Mouse (Mus musculus) heart, postnatal 0 days (tissue): ENCODE data around the gene Vwce. TPM values are rescaled to one million over a fixed set of nuclear protein-coding genes. Genes with fewer than 3 reads are reported as not detected.

ENCODE experiments used
- ATAC-seq: fragments of 200-750 bp; cut with Nextera tagmentation; 2 replicates; pipeline ENCODE4 v1.8.0; 2017; ENCODE audit warnings: low read depth, moderate number of reproducible peaks, moderate library complexity; ENCODE audit not compliant: insufficient read depth
- DNase-seq: peaks from one replicate; pipeline ENCODE4 v3.0.0-alpha.2; 2016; ENCODE audit warnings: low spot score
- H3K27ac ChIP-seq: fragments of 300-500 bp; sonication (generic); 2 replicates; pipeline ENCODE4 v1.5.1; 2014; ENCODE audit warnings: low read depth, mild to moderate bottlenecking
- H3K27me3 ChIP-seq: fragments of 300-500 bp; sonication (generic); 2 replicates; pipeline ENCODE4 v1.6.1; 2014; ENCODE audit warnings: low read length, mixed read lengths; ENCODE audit not compliant: control insufficient read depth, insufficient read depth
- H3K36me3 ChIP-seq: fragments of 300-500 bp; sonication (generic); replicated peaks from 2 replicates; pipeline ENCODE4 v1.6.1; 2014; ENCODE audit warnings: low read length, mixed read lengths; ENCODE audit not compliant: control insufficient read depth, insufficient read depth
- H3K4me1 ChIP-seq: fragments of 300-500 bp; sonication (generic); 2 replicates; pipeline ENCODE4 v1.6.1; 2014; ENCODE audit warnings: antibody characterized with exemption; ENCODE audit not compliant: control insufficient read depth, insufficient read depth
- H3K4me2 ChIP-seq: fragments of 300-500 bp; sonication (generic); 2 replicates; pipeline ENCODE4 v1.6.1; 2014; ENCODE audit warnings: low read depth, mild to moderate bottlenecking, low read length, moderate library complexity
- H3K4me3 ChIP-seq: fragments of 300-500 bp; sonication (generic); 2 replicates; pipeline ENCODE4 v1.5.1; 2014; ENCODE audit warnings: low read depth, low read length
- H3K9ac ChIP-seq: fragments of 300-500 bp; sonication (generic); replicated peaks from 2 replicates; pipeline ENCODE4 v1.6.1; 2014; ENCODE audit warnings: low read depth, low read length, mixed read lengths
- H3K9me3 ChIP-seq: fragments of 300-500 bp; sonication (generic); replicated peaks from 2 replicates; pipeline ENCODE4 v1.6.1; 2016; ENCODE audit warnings: low read length; ENCODE audit not compliant: control insufficient read depth
- CTCF ChIP-seq: IDR thresholded peaks from 2 replicates; pipeline ENCODE4 v1.5.1; 2016; ENCODE audit warnings: antibody characterized with exemption, control low read depth, low read depth
- EP300 ChIP-seq: IDR thresholded peaks from 2 replicates; pipeline ENCODE4 v1.6.1; 2016; ENCODE audit warnings: antibody characterized with exemption, low read depth
- WGBS: fragments of 180-500 bp; shearing (Covaris S2); extraction: QIAGEN DNeasy Blood & Tissue Kit; methylation state at CpG from one replicate; pipeline ENCODE4 v1.1.7; 2014; 5-methylcytosine and 5-hydroxymethylcytosine counted together
- polyA plus RNA-seq: library from polyadenylated mRNA; unstranded; fragments of >200 nt; fragmentation: Nextera tagmentation; extraction: Ambion mirVana; gene quantifications from 2 replicates; pipeline ENCODE4 v1.2.1, GENCODE M21; 2015
- total RNA-seq: library from RNA; depleted of rRNA; stranded (reverse); fragments of >200 nt; gene quantifications from 2 replicates; pipeline ENCODE4 v1.2.3, GENCODE M21; 2014; ENCODE audit warnings: low replicate concordance

The Vwce gene
- total and polyA plus RNA-seq, 2 experiments from 2014 or later, result 0.19 to 0.23 TPM

DNA sequence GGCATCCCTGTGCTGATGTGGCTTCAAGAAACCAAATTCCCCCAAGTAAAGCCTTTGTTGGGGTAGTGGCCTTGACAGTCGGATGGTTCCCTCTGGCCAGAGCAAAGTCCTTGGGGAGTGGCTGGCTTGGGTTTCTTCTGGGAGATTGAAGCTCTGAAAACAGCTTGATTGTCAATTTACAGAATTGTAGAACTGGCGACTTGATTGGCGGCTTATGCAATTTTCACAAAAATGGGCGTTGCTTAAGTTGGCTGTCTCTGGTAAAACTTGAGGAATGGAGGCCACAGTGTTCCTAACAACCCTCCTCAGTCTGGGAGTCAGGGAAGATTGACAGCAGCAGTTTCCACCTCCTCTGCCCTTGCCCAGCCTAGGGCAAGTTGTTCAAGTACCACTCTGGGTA, 58.3 kb downstream of the Vwce start:
- H3K4me3 ChIP-seq, result no peak overlapping the region
- DNase-seq (no peak), ATAC-seq (no peak)
- TF ChIP-seq EP300 (no peak), CTCF (no peak)
- no peak overlapping the region for H3K4me2 ChIP-seq
- H3K27me3 ChIP-seq, result no peaks in the 10 kb centered on the region
- no peak overlapping the region for H3K27ac ChIP-seq
- no peak overlapping the region for H3K9ac ChIP-seq
- peaks cover 46% of the 10 kb centered on the region for H3K4me1 ChIP-seq
- 92% methylated on average over 4 of the region's 4 CpGs for WGBS
- no peaks in the 10 kb centered on the region; the same call in 1 of the 2 replicates for H3K36me3 ChIP-seq
- no peaks in the 10 kb centered on the region for H3K9me3 ChIP-seq

DNA sequence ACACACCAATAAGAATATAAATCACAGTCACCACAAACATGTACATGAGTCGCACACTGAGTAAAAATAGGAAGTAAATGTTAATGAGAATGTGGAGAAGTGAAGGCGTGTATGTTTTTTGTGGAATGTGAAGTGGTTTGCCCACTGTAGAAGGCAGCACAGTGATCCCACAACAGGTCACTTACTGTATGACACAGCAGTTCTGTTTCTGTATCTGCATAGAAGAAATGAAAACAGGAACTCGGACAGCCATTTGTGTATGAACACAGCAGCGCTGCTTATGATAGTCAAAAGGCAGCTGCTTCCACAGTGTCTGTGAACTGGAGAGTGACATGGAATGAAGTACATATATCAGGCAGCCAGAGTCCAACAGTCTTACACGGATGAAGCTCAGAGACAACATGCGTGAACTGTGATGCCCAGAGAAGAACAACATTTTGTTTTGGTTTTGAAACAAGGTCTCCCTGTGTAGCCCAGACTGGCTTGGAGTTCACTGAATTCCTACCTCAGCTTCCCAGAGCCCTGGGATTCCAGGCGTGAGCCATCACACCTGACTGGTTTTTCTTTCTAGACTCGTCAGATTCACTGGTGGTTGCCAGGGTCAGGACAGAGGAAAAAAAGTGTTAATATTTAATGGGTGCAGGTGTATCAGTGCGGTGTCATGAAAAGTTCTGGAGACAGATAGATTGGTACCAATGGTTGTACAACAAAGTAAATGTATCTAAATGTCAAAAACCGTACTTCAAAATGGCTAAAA, 60.1 kb downstream of the Vwce start:
- H3K27me3 ChIP-seq, result no peaks in the 10 kb centered on the region
- WGBS, result 83% methylated on average over 10 of the region's 10 CpGs
- no peak for TF ChIP-seq CTCF
- no peak for TF ChIP-seq EP300
- no peak overlapping the region for H3K27ac ChIP-seq
- no peak for ATAC-seq
- no peaks in the 10 kb centered on the region; the same call in 1 of the 2 replicates for H3K36me3 ChIP-seq
- H3K4me1 ChIP-seq, result peaks cover 57% of the 10 kb centered on the region
- DNase-seq, result no peak
- H3K9ac ChIP-seq, result no peak overlapping the region
- no peak overlapping the region for H3K4me2 ChIP-seq
- H3K9me3 ChIP-seq, result no peaks in the 10 kb centered on the region
- no peak overlapping the region for H3K4me3 ChIP-seq

DNA sequence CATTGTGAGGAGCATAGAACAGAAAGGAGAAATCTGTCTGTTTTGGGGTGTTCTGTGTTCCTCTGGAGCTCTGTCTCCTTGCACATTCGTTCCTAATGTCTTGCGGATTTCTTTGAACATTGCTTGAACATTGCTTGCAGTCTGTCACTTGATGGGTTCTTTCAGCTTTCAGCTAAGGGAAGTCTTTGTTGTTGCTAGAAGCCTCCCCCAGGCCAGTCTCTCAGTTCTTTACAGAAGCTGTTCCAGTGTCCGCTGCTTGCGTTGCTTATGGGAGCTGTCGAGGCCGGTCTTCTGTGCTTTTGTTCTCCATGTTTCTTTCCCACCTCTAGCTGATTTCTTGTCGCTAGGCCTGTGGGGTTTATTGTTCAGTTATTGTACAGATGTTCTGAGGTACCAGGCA, 61.8 kb downstream of the Vwce start:
- no peak for TF ChIP-seq CTCF
- TF ChIP-seq EP300, result no peak
- Histone ChIP-seq H3K9ac (no peak overlapping the region; the same call in 1 of the 2 replicates), H3K4me1 (peaks cover 56% of the 10 kb centered on the region), H3K27ac (no peak overlapping the region), H3K4me2 (no peak overlapping the region), H3K4me3 (no peak overlapping the region), H3K36me3 (no peaks in the 10 kb centered on the region; the same call in 1 of the 2 replicates), H3K27me3 (no peaks in the 10 kb centered on the region), H3K9me3 (no peaks in the 10 kb centered on the region)
- 56% methylated on average over 7 of the region's 7 CpGs for WGBS
- no peak for ATAC-seq
- DNase-seq, result no peak

DNA sequence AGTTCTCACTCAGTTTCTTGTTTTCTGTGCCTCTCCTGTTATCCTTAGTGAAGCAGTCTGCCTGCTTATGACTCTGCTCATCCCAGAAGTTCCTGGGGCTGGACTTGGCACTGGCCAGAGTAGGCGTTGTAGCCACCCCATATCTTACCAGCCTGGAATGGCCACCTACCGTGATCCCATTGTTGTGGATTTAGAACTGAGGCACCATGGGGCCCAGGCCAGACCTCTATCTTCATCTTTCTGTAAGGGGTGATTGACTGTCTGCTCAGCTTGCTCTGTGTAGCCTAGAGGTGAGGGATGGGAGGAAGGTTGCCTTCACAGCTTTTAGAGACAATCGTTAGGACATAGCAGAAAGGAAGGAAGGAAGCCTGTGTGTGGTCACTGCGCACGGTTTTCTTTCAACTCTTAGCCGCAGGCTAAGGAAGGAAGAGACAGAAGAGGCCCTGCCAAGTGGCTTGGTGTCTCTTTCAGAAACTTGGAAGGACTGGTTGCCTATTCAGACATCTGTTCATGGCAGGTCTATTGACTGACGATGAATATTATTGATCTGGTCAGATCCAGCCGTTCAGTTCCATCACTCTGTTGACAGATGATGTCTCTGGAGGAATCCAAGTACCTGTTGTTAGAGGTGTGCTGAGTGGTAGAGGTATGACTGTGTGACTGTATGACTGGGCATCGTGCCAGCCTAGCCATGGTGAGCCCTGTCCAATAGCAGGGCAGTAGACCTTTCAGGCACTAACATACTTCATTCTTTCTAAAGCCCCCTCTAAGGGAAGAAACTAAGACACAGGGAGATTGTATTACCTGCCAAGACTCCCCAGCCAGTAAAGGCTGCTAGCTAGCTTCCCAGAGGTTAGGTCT, 64.3 kb downstream of the Vwce start:
- Histone ChIP-seq H3K36me3 (no peaks in the 10 kb centered on the region), H3K27ac (0 out of 2 replicates have a peak overlapping the region, but pooled peaks have one; percentile 26), H3K9me3 (no peaks in the 10 kb centered on the region), H3K4me3 (no peak overlapping the region), H3K9ac (no peak overlapping the region), H3K4me2 (no peak overlapping the region), H3K4me1 (peaks cover 65% of the 10 kb centered on the region), H3K27me3 (no peaks in the 10 kb centered on the region)
- 59% methylated on average over 9 of the region's 9 CpGs for WGBS
- DNase-seq (no peak), ATAC-seq (no peak)
- no peak for TF ChIP-seq EP300
- TF ChIP-seq CTCF, result no peak

GRCm38 (mm10) chr19:10699851-10700250, 65.8 kb downstream of the Vwce start:
- Histone ChIP-seq H3K4me2 (no peak overlapping the region), H3K9ac (0 out of 2 replicates have a peak overlapping the region, but pooled peaks have one; percentile 0), H3K4me1 (peaks cover 65% of the 10 kb centered on the region), H3K36me3 (no peaks in the 10 kb centered on the region), H3K27ac (no peak overlapping the region), H3K9me3 (no peaks in the 10 kb centered on the region), H3K4me3 (no peak overlapping the region), H3K27me3 (no peaks in the 10 kb centered on the region)
- WGBS, result 40% methylated on average over 9 of the region's 9 CpGs
- TF ChIP-seq EP300 (no peak), CTCF (no peak)
- DNase-seq (no peak), ATAC-seq (no peak)
